Comparison of ENCODE assay signal across 8 mouse cellular contexts in genomic region chr11:81152460-81153160, GRCm38 (mm10).
DNase-seq lines count a peak whose midpoint lies in the region; ATAC-seq and TF ChIP-seq lines count a peak whose summit lies in the region.

No protein-coding gene starts in this region.

- peak overlapping the region; percentile 90 for H3K4me2 ChIP-seq in heart, embryonic 14.5 days (ENCODE audit: low read length)
- peak overlapping the region; percentile 67 for H3K4me2 ChIP-seq in stomach, postnatal 0 days (replicated peaks; ENCODE audit: low read depth)

- no peaks in the 10 kb centered on the region for H3K9me3 ChIP-seq in heart, embryonic 14.5 days (ENCODE audit: control insufficient read depth, low read length)
- H3K9me3 ChIP-seq in midbrain, embryonic 10.5 days (replicated peaks), result no peaks in the 10 kb centered on the region
- no peaks in the 10 kb centered on the region for H3K9me3 ChIP-seq in stomach, postnatal 0 days (ENCODE audit: control insufficient read depth, low read length)

- peak overlapping the region; percentile 76 for H3K4me3 ChIP-seq in cortical plate, adult 2 months (ENCODE audit: insufficient read depth, low read length)
- H3K4me3 ChIP-seq in heart, embryonic 14.5 days (ENCODE audit: control insufficient read depth in 1 of 2, insufficient read depth in 1 of 2, low read depth in 1 of 2, low read length in 2 of 2), result peak overlapping the region; percentile 48 to 53
- H3K4me3 ChIP-seq in midbrain, embryonic 10.5 days, result peak overlapping the region; percentile 75
- H3K4me3 ChIP-seq in stomach, postnatal 0 days (ENCODE audit: low read depth, low read length), result peak overlapping the region; percentile 45

- DNase-seq in ovary, postnatal 36 days (ENCODE audit: low spot score), result peak; percentile 29
- no peak for DNase-seq in ovary, postnatal 14 days (ENCODE audit: low spot score)
- DNase-seq in layer of hippocampus, postnatal 10 days (ENCODE audit: low spot score in 2 of 2), result peak; percentile 80 to 86
- peak; percentile 80 for DNase-seq in midbrain, embryonic 10.5 days (ENCODE audit: low spot score)
- peak; percentile 40 for DNase-seq in stomach, postnatal 0 days (ENCODE audit: low spot score)
- no peak for DNase-seq in thymus, postnatal 14 days

- peaks cover 81% of the 10 kb centered on the region for H3K27me3 ChIP-seq in heart, embryonic 14.5 days (ENCODE audit: control insufficient read depth, insufficient read depth, low read length)
- peaks cover 70% of the 10 kb centered on the region for H3K27me3 ChIP-seq in midbrain, embryonic 10.5 days (ENCODE audit: low read depth, poor library complexity, severe bottlenecking)
- H3K27me3 ChIP-seq in stomach, postnatal 0 days (ENCODE audit: control insufficient read depth, insufficient read depth, low read length), result peaks cover 12% of the 10 kb centered on the region; the same call in 1 of the 2 replicates

- WGBS in heart, embryonic 14.5 days, result under 1% methylated on average over 45 of the region's 55 CpGs
- under 1% methylated on average over 55 of the region's 55 CpGs for WGBS in midbrain, embryonic 10.5 days
- WGBS in stomach, postnatal 0 days, result under 1% methylated on average over 47 of the region's 55 CpGs

- TF ChIP-seq CTCF in cortical plate, adult 2 months (IDR thresholded peaks at IDR 0.05; ENCODE audit: extremely low read depth, insufficient read depth, low read length), result peak; percentile 27
- TF ChIP-seq CTCF in stomach, postnatal 0 days (IDR thresholded peaks at IDR 0.05; ENCODE audit: low read depth), result peak; percentile 45; the same call in 1 of the 2 replicates

- H3K4me1 ChIP-seq in cortical plate, adult 2 months (ENCODE audit: control insufficient read depth, insufficient read depth, low read length), result peaks cover 8% of the 10 kb centered on the region
- peaks cover 8 to 23% of the 10 kb centered on the region in 2 experiments; a peak in 3 of 4 replicates for H3K4me1 ChIP-seq in heart, embryonic 14.5 days (ENCODE audit: control insufficient read depth in 2 of 2, insufficient read depth in 2 of 2, low read length in 2 of 2)
- peaks cover 29% of the 10 kb centered on the region for H3K4me1 ChIP-seq in midbrain, embryonic 10.5 days
- 0 out of 2 replicates have a peak, but pooled peaks cover 2% of the 10 kb centered on the region for H3K4me1 ChIP-seq in stomach, postnatal 0 days (replicated peaks; ENCODE audit: control insufficient read depth, insufficient read depth)

- no peak for ATAC-seq in heart, embryonic 14.5 days (ENCODE audit: insufficient number of reproducible peaks, insufficient read depth, low FRiP score, low read depth)
- peak; percentile 50; the same call in 1 of the 2 replicates for ATAC-seq in stomach, postnatal 0 days (ENCODE audit: low FRiP score, low TSS enrichment)

- H3K9ac ChIP-seq in heart, embryonic 14.5 days (ENCODE audit: low read length), result peak overlapping the region; percentile 48
- H3K9ac ChIP-seq in stomach, postnatal 0 days (ENCODE audit: low read length), result 0 out of 2 replicates have a peak overlapping the region, but pooled peaks have one; percentile 27

- no peaks in the 10 kb centered on the region for H3K36me3 ChIP-seq in heart, embryonic 14.5 days (ENCODE audit: control insufficient read depth, insufficient read depth, low read length)
- no peaks in the 10 kb centered on the region for H3K36me3 ChIP-seq in midbrain, embryonic 10.5 days
- no peaks in the 10 kb centered on the region for H3K36me3 ChIP-seq in stomach, postnatal 0 days (ENCODE audit: control insufficient read depth, insufficient read depth, low read length)

- 0 out of 2 replicates have a peak, but pooled peaks have one; percentile 11 for TF ChIP-seq POLR2A in cortical plate, adult 2 months (IDR thresholded peaks at IDR 0.05; ENCODE audit: extremely low read depth, insufficient read depth, low read length)

- peak overlapping the region; percentile 76 for H3K27ac ChIP-seq in cortical plate, adult 2 months (ENCODE audit: insufficient read depth, low read length)
- H3K27ac ChIP-seq in heart, embryonic 14.5 days (replicated peaks in 1 of 2; ENCODE audit: control insufficient read depth in 1 of 2, insufficient read depth in 1 of 2, low read depth in 2 of 2, low read length in 2 of 2), result no peak overlapping the region
- H3K27ac ChIP-seq in midbrain, embryonic 10.5 days (replicated peaks), result peak overlapping the region; percentile 83
- H3K27ac ChIP-seq in stomach, postnatal 0 days (replicated peaks), result no peak overlapping the region

- TF ChIP-seq EP300 in stomach, postnatal 0 days (optimal IDR thresholded peaks at IDR 0.05), result no peak

Comparison
In these comparisons a context has a peak if more than half of its experiments do, and no peak if none do; other contexts are left out.
1. DNase-seq: peak in ovary, postnatal 36 days (single experiment), layer of hippocampus, postnatal 10 days (2 of 2), midbrain, embryonic 10.5 days (single experiment) and stomach, postnatal 0 days (single experiment); none in ovary, postnatal 14 days (single experiment) and thymus, postnatal 14 days (single experiment).
2. H3K27ac ChIP-seq: peak in cortical plate, adult 2 months (single experiment) and midbrain, embryonic 10.5 days (single experiment); none in heart, embryonic 14.5 days (0 of 2) and stomach, postnatal 0 days (single experiment).
3. Peak in every context shown above with its lines, with median percentiles within 50 percentile points of each other: H3K4me3 ChIP-seq.